Mouse (Mus musculus) central nervous system, embryonic 11.5 days (tissue): ENCODE results near the gene Ctsw. TPM values are rescaled to one million over a fixed set of nuclear protein-coding genes. Genes with fewer than 3 reads are reported as not detected.

Experiments used
- polyA plus RNA-seq: library from polyadenylated mRNA; depleted of rRNA; stranded (reverse); fragments of >200 nt; gene quantifications from 2 replicates; pipeline ENCODE4 v1.2.3, GENCODE M21; 2012; rRNA removed

Gene Ctsw
- polyA plus RNA-seq = 0.94 and 1.4 TPM in 2 replicates

GRCm38 (mm10) chr19:5468374-5468773 is at the start of gene Ctsw:
Ctsw (minus strand) TSS chr19:5468507.

GRCm38 (mm10) chr19:5510031-5511026 is 42.0 kb upstream of the Ctsw start, which contains the start of gene Snx32:
Snx32 (minus strand) TSS chr19:5510538.

GRCm38 (mm10) chr19:5503687-5504086 is 35.4 kb upstream of the Ctsw start, which contains the start of gene 1700020D05Rik:
1700020D05Rik (minus strand) TSS chr19:5503787.

GRCm38 (mm10) chr19:5490313-5490897 is 22.1 kb upstream of the Ctsw start, which contains the start of gene Cfl1:
Cfl1 (plus strand) TSS chr19:5490455.

GRCm38 (mm10) chr19:5487768-5488550 is 19.7 kb upstream of the Ctsw start, which contains the start of gene Mus81:
Mus81 (minus strand) TSS chr19:5488402.

GRCm38 (mm10) chr19:5473720-5474119 is 5.4 kb upstream of the Ctsw start, which contains the start of gene Efemp2:
Efemp2 (plus strand) TSS chr19:5473954.

GRCm38 (mm10) chr19:5460465-5460911 is 7.8 kb downstream of the Ctsw start, which contains the start of gene Fibp:
Fibp (plus strand) TSS chr19:5460615.

GRCm38 (mm10) chr19:5457746-5458442 is 10.4 kb downstream of the Ctsw start, which contains the start of gene Ccdc85b:
Ccdc85b (minus strand) TSS chr19:5457894.

GRCm38 (mm10) chr19:5447515-5448353 is 20.6 kb downstream of the Ctsw start, which contains the start of gene Fosl1:
Fosl1 (plus strand) TSS chr19:5447547.

GRCm38 (mm10) chr19:5424782-5425741 is 43.2 kb downstream of the Ctsw start, which contains the start of the genes Drap1 and AI837181:
Drap1 (minus strand) TSS chr19:5424979.
AI837181 (plus strand) TSS chr19:5425144.

Other genes starting within 250 kb of the Ctsw start
- gene Pacs1, start 195.4 kb downstream of the Ctsw start, polyA plus RNA-seq = 20.7 and 31.9 TPM in 2 replicates
- 215 and 289 TPM in 2 replicates for gene Sf3b2, start 173.1 kb downstream of the Ctsw start, polyA plus RNA-seq
- gene Gal3st3, start 170.2 kb downstream of the Ctsw start, polyA plus RNA-seq = 11.0 and 14.5 TPM in 2 replicates
- not detected in 2 replicates for gene Catsper1, start 132.8 kb downstream of the Ctsw start, polyA plus RNA-seq
- gene Cst6, start 118.9 kb downstream of the Ctsw start, polyA plus RNA-seq = 0.28 and 0.50 TPM in 2 replicates
- 60.1 and 61.8 TPM in 2 replicates for gene Eif1ad, start 101.8 kb downstream of the Ctsw start, polyA plus RNA-seq
- 242 and 255 TPM in 2 replicates for gene Banf1, start 101.3 kb downstream of the Ctsw start, polyA plus RNA-seq
- 85.1 and 210 TPM in 2 replicates for gene Sart1, start 79.8 kb downstream of the Ctsw start, polyA plus RNA-seq
- 0.06 and 0.07 TPM in 2 replicates for gene Tsga10ip, start 66.0 kb downstream of the Ctsw start, polyA plus RNA-seq
- 236 and 321 TPM in 2 replicates for gene Drap1, start 43.5 kb downstream of the Ctsw start, polyA plus RNA-seq
- gene AI837181, start 43.4 kb downstream of the Ctsw start, polyA plus RNA-seq = 34.9 and 60.1 TPM in 2 replicates
- gene Fosl1, start 21.0 kb downstream of the Ctsw start, polyA plus RNA-seq = 0.02 and 0.04 TPM in 2 replicates
- gene Ccdc85b, start 10.6 kb downstream of the Ctsw start, polyA plus RNA-seq = 7.7 and 12.9 TPM in 2 replicates
- gene Fibp, start 7.9 kb downstream of the Ctsw start, polyA plus RNA-seq = 124 and 130 TPM in 2 replicates
- 47.9 and 83.7 TPM in 2 replicates for gene Efemp2, start 5.4 kb upstream of the Ctsw start, polyA plus RNA-seq
- gene Mus81, start 19.9 kb upstream of the Ctsw start, polyA plus RNA-seq = 38.4 and 39.4 TPM in 2 replicates
- gene Cfl1, start 21.9 kb upstream of the Ctsw start, polyA plus RNA-seq = 1,441 and 1,801 TPM in 2 replicates
- gene 1700020D05Rik, start 35.3 kb upstream of the Ctsw start, polyA plus RNA-seq = 2.5 and 3.1 TPM in 2 replicates
- gene Snx32, start 42.0 kb upstream of the Ctsw start, polyA plus RNA-seq = 20.7 and 24.6 TPM in 2 replicates
- gene Ovol1, start 92.1 kb upstream of the Ctsw start, polyA plus RNA-seq = 0.14 and 0.21 TPM in 2 replicates
- gene Ap5b1, start 99.5 kb upstream of the Ctsw start, polyA plus RNA-seq = 1.6 and 2.3 TPM in 2 replicates
- gene Rnaseh2c, start 133.4 kb upstream of the Ctsw start, polyA plus RNA-seq = 132 and 429 TPM in 2 replicates
- 106 and 112 TPM in 2 replicates for gene Kat5, start 141.7 kb upstream of the Ctsw start, polyA plus RNA-seq
- 27.4 and 40.6 TPM in 2 replicates for gene Rela, start 169.0 kb upstream of the Ctsw start, polyA plus RNA-seq
- gene Sipa1, start 195.2 kb upstream of the Ctsw start, polyA plus RNA-seq = 35.6 and 40.2 TPM in 2 replicates
- 28.3 and 30.6 TPM in 2 replicates for gene Map3k11, start 220.2 kb upstream of the Ctsw start, polyA plus RNA-seq
- 79.9 and 82.1 TPM in 2 replicates for gene Pcnx3, start 220.4 kb upstream of the Ctsw start, polyA plus RNA-seq
- gene Kcnk7, start 235.9 kb upstream of the Ctsw start, polyA plus RNA-seq = 0.05 TPM in 1 of 2 replicates, not detected in the other